In genomic region chr5:36748536-36749061, GRCm38 (mm10) we compare ENCODE assay signal across 8 mouse cellular contexts. TPM values are rescaled to one million over a fixed set of nuclear protein-coding genes. Genes with fewer than 3 reads are reported as not detected.
DNase-seq lines count a peak whose midpoint lies in the region; ATAC-seq and TF ChIP-seq lines count a peak whose summit lies in the region.

TSS of gene Bloc1s4 (minus strand) at chr5:36748650.

- no peaks in the 10 kb centered on the region for H3K9me3 ChIP-seq in forebrain, embryonic 10.5 days
- no peaks in the 10 kb centered on the region for H3K9me3 ChIP-seq in heart, embryonic 15.5 days (replicated peaks)
- H3K9me3 ChIP-seq in liver, embryonic 14.5 days (ENCODE audit: control insufficient read depth, low read length), result no peaks in the 10 kb centered on the region
- no peaks in the 10 kb centered on the region for H3K9me3 ChIP-seq in neural tube, embryonic 11.5 days (ENCODE audit: control insufficient read depth, low read length)
- no peaks in the 10 kb centered on the region for H3K9me3 ChIP-seq in stomach, postnatal 0 days (ENCODE audit: control insufficient read depth, low read length)

- peak within 1 kb of the TSS; percentile 88 for H3K27ac ChIP-seq in forebrain, embryonic 10.5 days
- H3K27ac ChIP-seq in heart, embryonic 15.5 days, result no peak within 1 kb of the TSS
- peak within 1 kb of the TSS; percentile 9; the same call in 1 of the 2 replicates for H3K27ac ChIP-seq in liver, embryonic 14.5 days
- peak within 1 kb of the TSS; percentile 34; the same call in 1 of the 2 replicates for H3K27ac ChIP-seq in neural tube, embryonic 11.5 days (ENCODE audit: low read depth, low read length)
- peak within 1 kb of the TSS; percentile 61; the same call in 1 of the 2 replicates for H3K27ac ChIP-seq in stomach, postnatal 0 days (replicated peaks)

- peaks cover 19% of the 10 kb centered on the region for H3K4me1 ChIP-seq in forebrain, embryonic 10.5 days
- H3K4me1 ChIP-seq in heart, embryonic 15.5 days (replicated peaks), result peaks cover 20% of the 10 kb centered on the region
- H3K4me1 ChIP-seq in liver, embryonic 14.5 days (replicated peaks; ENCODE audit: control insufficient read depth in 2 of 2, insufficient read depth in 2 of 2, low read length in 1 of 2), result peaks cover 7 to 11% of the 10 kb centered on the region in 2 experiments
- H3K4me1 ChIP-seq in neural tube, embryonic 11.5 days (ENCODE audit: control insufficient read depth, insufficient read depth, low read length), result peaks cover 6% of the 10 kb centered on the region; the same call in 1 of the 2 replicates
- H3K4me1 ChIP-seq in stomach, postnatal 0 days (replicated peaks; ENCODE audit: control insufficient read depth, insufficient read depth), result no peaks in the 10 kb centered on the region

- peak within 1 kb of the TSS; percentile 70 for H3K9ac ChIP-seq in heart, embryonic 15.5 days
- H3K9ac ChIP-seq in liver, embryonic 14.5 days (replicated peaks), result peak within 1 kb of the TSS; percentile 83
- H3K9ac ChIP-seq in neural tube, embryonic 11.5 days (ENCODE audit: low read length), result peak within 1 kb of the TSS; percentile 86
- peak within 1 kb of the TSS; percentile 92 for H3K9ac ChIP-seq in stomach, postnatal 0 days (ENCODE audit: low read length)

- peak within 1 kb of the TSS; percentile 93 for H3K4me2 ChIP-seq in heart, embryonic 15.5 days
- peak within 1 kb of the TSS; percentile 76 for H3K4me2 ChIP-seq in liver, embryonic 14.5 days (ENCODE audit: low read depth)
- peak within 1 kb of the TSS; percentile 97 for H3K4me2 ChIP-seq in neural tube, embryonic 11.5 days (ENCODE audit: low read depth)
- H3K4me2 ChIP-seq in stomach, postnatal 0 days (replicated peaks; ENCODE audit: low read depth), result peak within 1 kb of the TSS; percentile 98

- 4% methylated on average over 31 of the region's 31 CpGs for WGBS in forebrain, embryonic 10.5 days
- 4% methylated on average over 31 of the region's 31 CpGs for WGBS in heart, embryonic 15.5 days
- 3% methylated on average over 26 of the region's 31 CpGs for WGBS in liver, embryonic 14.5 days (ENCODE audit: insufficient replicate concordance)
- WGBS in neural tube, embryonic 11.5 days, result 5% methylated on average over 31 of the region's 31 CpGs
- WGBS in stomach, postnatal 0 days, result 4% methylated on average over 30 of the region's 31 CpGs

- TF ChIP-seq CTCF in liver, embryonic 14.5 days (IDR thresholded peaks at IDR 0.05; ENCODE audit: low read depth), result 0 out of 2 replicates have a peak, but pooled peaks have one; percentile 2
- TF ChIP-seq CTCF in stomach, postnatal 0 days (IDR thresholded peaks at IDR 0.05; ENCODE audit: low read depth), result no peak

- TF ChIP-seq EP300 in liver, embryonic 14.5 days (IDR thresholded peaks at IDR 0.05; ENCODE audit: low read depth), result no peak
- no peak for TF ChIP-seq EP300 in stomach, postnatal 0 days (optimal IDR thresholded peaks at IDR 0.05)

- H3K4me3 ChIP-seq in forebrain, embryonic 10.5 days, result peak within 1 kb of the TSS; percentile 74
- H3K4me3 ChIP-seq in heart, embryonic 15.5 days, result peak within 1 kb of the TSS; percentile 75
- H3K4me3 ChIP-seq in liver, embryonic 14.5 days (ENCODE audit: insufficient read depth in 1 of 2, low read depth in 2 of 2, low read length in 2 of 2), result peak within 1 kb of the TSS; percentile 74 to 95
- peak within 1 kb of the TSS; percentile 99 for H3K4me3 ChIP-seq in neural tube, embryonic 11.5 days (ENCODE audit: low read depth, low read length)
- H3K4me3 ChIP-seq in stomach, postnatal 0 days (ENCODE audit: low read depth, low read length), result peak within 1 kb of the TSS; percentile 99

- ATAC-seq in CD4-positive, CD25-positive, alpha-beta regulatory T cell, adult 4 months, result peak; percentile 94
- ATAC-seq in heart, embryonic 15.5 days (replicated peaks; ENCODE audit: insufficient number of reproducible peaks, insufficient read depth, low FRiP score, low read depth), result peak; percentile 88
- peak; percentile 87 for ATAC-seq in liver, embryonic 14.5 days (ENCODE audit: insufficient read depth)
- ATAC-seq in neural tube, embryonic 11.5 days (ENCODE audit: insufficient read depth, low FRiP score, low TSS enrichment), result peak; percentile 93
- peak; percentile 93 for ATAC-seq in stomach, postnatal 0 days (ENCODE audit: low FRiP score, low TSS enrichment)

- peak; percentile 81 for DNase-seq in c-Kit-negative CD71-positive TER-119-positive erythroid progenitor cells, embryonic 14.5 days (ENCODE audit: low read depth, low spot score)
- DNase-seq in forebrain, embryonic 10.5 days (ENCODE audit: extremely low spot score, low spot score), result peak; percentile 93
- peak; percentile 96 for DNase-seq in kidney, postnatal 25 days
- peak; percentile 82 to 85 (median 83) for DNase-seq in liver, embryonic 14.5 days (ENCODE audit: low read depth in 3 of 3, low spot score in 3 of 3)
- DNase-seq in neural tube, embryonic 11.5 days (ENCODE audit: low spot score), result peak; percentile 91
- DNase-seq in stomach, postnatal 0 days (ENCODE audit: low spot score), result peak; percentile 91

- peaks cover 5% of the 10 kb centered on the region; the same call in 1 of the 2 replicates for H3K36me3 ChIP-seq in forebrain, embryonic 10.5 days (replicated peaks)
- H3K36me3 ChIP-seq in heart, embryonic 15.5 days, result no peaks in the 10 kb centered on the region
- peaks cover 3% of the 10 kb centered on the region for H3K36me3 ChIP-seq in liver, embryonic 14.5 days (replicated peaks; ENCODE audit: control insufficient read depth, insufficient read depth, low read depth)
- no peaks in the 10 kb centered on the region for H3K36me3 ChIP-seq in neural tube, embryonic 11.5 days (ENCODE audit: control insufficient read depth, insufficient read depth, low read length)
- H3K36me3 ChIP-seq in stomach, postnatal 0 days (ENCODE audit: control insufficient read depth, insufficient read depth, low read length), result no peaks in the 10 kb centered on the region; the same call in 1 of the 2 replicates

- H3K27me3 ChIP-seq in forebrain, embryonic 10.5 days (ENCODE audit: poor library complexity, severe bottlenecking), result no peaks in the 10 kb centered on the region
- H3K27me3 ChIP-seq in heart, embryonic 15.5 days, result no peaks in the 10 kb centered on the region
- H3K27me3 ChIP-seq in liver, embryonic 14.5 days (ENCODE audit: control insufficient read depth, insufficient read depth, low read length), result no peaks in the 10 kb centered on the region; the same call in 1 of the 2 replicates
- no peaks in the 10 kb centered on the region for H3K27me3 ChIP-seq in neural tube, embryonic 11.5 days (ENCODE audit: control insufficient read depth, insufficient read depth, low read length)
- H3K27me3 ChIP-seq in stomach, postnatal 0 days (ENCODE audit: control insufficient read depth, insufficient read depth, low read length), result no peaks in the 10 kb centered on the region

RNA-seq across cellular contexts. Expression of gene Bloc1s4, which starts in this region (rescaled TPM):
- 1 to 10 TPM in 1 of 2 experiments, under 1 TPM in 1; 0.67 to 2.9 TPM for polyA plus RNA-seq in CD4-positive, CD25-positive, alpha-beta regulatory T cell, adult 4 months (2017; shearing (Covaris generic))
- 19.7 and 20.6 TPM in 2 replicates for polyA plus RNA-seq in forebrain, embryonic 10.5 days (2016; fragmentation: Nextera tagmentation; extraction: Ambion mirVana)
- polyA plus RNA-seq in heart, embryonic 15.5 days (2015; fragmentation: Nextera tagmentation; extraction: Ambion mirVana), result 18.2 and 20.4 TPM in 2 replicates
- polyA plus RNA-seq in liver, embryonic 14.5 days (2012; rRNA removed), result 10.6 and 10.9 TPM in 2 replicates
- polyA plus RNA-seq in liver, embryonic 14.5 days (2014; fragmentation: Nextera tagmentation; extraction: Ambion mirVana), result 11.9 and 14.4 TPM in 2 replicates
- polyA plus RNA-seq in neural tube, embryonic 11.5 days (2014; fragmentation: Nextera tagmentation; extraction: Ambion mirVana), result 25.9 and 27.0 TPM in 2 replicates
- polyA plus RNA-seq in stomach, postnatal 0 days (2015; fragmentation: Nextera tagmentation; extraction: Ambion mirVana), result 21.4 and 22.2 TPM in 2 replicates
